Mouse (Mus musculus): ENCODE data around the gene Txk. TPM values are rescaled to one million over a fixed set of nuclear protein-coding genes. Genes with fewer than 3 reads are reported as not detected.
A peak's percentile ranks its signal among the peaks of the same experiment; 100 is the strongest.

Gene Txk
- polyA plus RNA-seq, 1 experiment: 0.07 TPM

GRCm38 (mm10) chr5:72776127-72776526 is 23.6 kb upstream of the Txk start:
- no peak for DNase-seq (ENCODE audit: low read depth)
- TF ChIP-seq POLR2A (IDR thresholded peaks at IDR 0.05; ENCODE audit: borderline replicate concordance, extremely low read depth, insufficient read depth, insufficient read length, poor library complexity, severe bottlenecking) (no peak), CTCF (IDR thresholded peaks at IDR 0.05; ENCODE audit: borderline replicate concordance, extremely low read depth, insufficient read depth, insufficient read length) (no peak)

GRCm38 (mm10) chr5:72769841-72770240 is 17.3 kb upstream of the Txk start:
- DNase-seq (ENCODE audit: low read depth): no peak
- TF ChIP-seq CTCF (IDR thresholded peaks at IDR 0.05; ENCODE audit: borderline replicate concordance, extremely low read depth, insufficient read depth, insufficient read length) (no peak), POLR2A (IDR thresholded peaks at IDR 0.05; ENCODE audit: borderline replicate concordance, extremely low read depth, insufficient read depth, insufficient read length, poor library complexity, severe bottlenecking) (no peak)

GRCm38 (mm10) chr5:72763546-72763945 is 11.0 kb upstream of the Txk start:
- TF ChIP-seq CTCF (IDR thresholded peaks at IDR 0.05; ENCODE audit: borderline replicate concordance, extremely low read depth, insufficient read depth, insufficient read length) (no peak), POLR2A (IDR thresholded peaks at IDR 0.05; ENCODE audit: borderline replicate concordance, extremely low read depth, insufficient read depth, insufficient read length, poor library complexity, severe bottlenecking) (no peak)
- no peak for DNase-seq (ENCODE audit: low read depth)

- TF ChIP-seq CTCF (IDR thresholded peaks at IDR 0.05; ENCODE audit: borderline replicate concordance, extremely low read depth, insufficient read depth, insufficient read length) (no peak), POLR2A (IDR thresholded peaks at IDR 0.05; ENCODE audit: borderline replicate concordance, extremely low read depth, insufficient read depth, insufficient read length, poor library complexity, severe bottlenecking) (no peak)
- no peak for DNase-seq (ENCODE audit: low read depth)
These were observed 10.4 kb upstream of the Txk start for GRCm38 (mm10) chr5:72763025-72763424.

- TF ChIP-seq CTCF (IDR thresholded peaks at IDR 0.05; ENCODE audit: borderline replicate concordance, extremely low read depth, insufficient read depth, insufficient read length) (no peak), POLR2A (IDR thresholded peaks at IDR 0.05; ENCODE audit: borderline replicate concordance, extremely low read depth, insufficient read depth, insufficient read length, poor library complexity, severe bottlenecking) (no peak)
- DNase-seq (ENCODE audit: low read depth): peak; percentile 65
These were observed 9.2 kb upstream of the Txk start for GRCm38 (mm10) chr5:72761758-72762157.

GRCm38 (mm10) chr5:72761237-72761636 is 8.7 kb upstream of the Txk start:
- no peak for TF ChIP-seq POLR2A (IDR thresholded peaks at IDR 0.05; ENCODE audit: borderline replicate concordance, extremely low read depth, insufficient read depth, insufficient read length, poor library complexity, severe bottlenecking)
- no peak for TF ChIP-seq CTCF (IDR thresholded peaks at IDR 0.05; ENCODE audit: borderline replicate concordance, extremely low read depth, insufficient read depth, insufficient read length)
- DNase-seq (ENCODE audit: low read depth): peak; percentile 23

- TF ChIP-seq CTCF (IDR thresholded peaks at IDR 0.05; ENCODE audit: borderline replicate concordance, extremely low read depth, insufficient read depth, insufficient read length): no peak
- no peak for TF ChIP-seq POLR2A (IDR thresholded peaks at IDR 0.05; ENCODE audit: borderline replicate concordance, extremely low read depth, insufficient read depth, insufficient read length, poor library complexity, severe bottlenecking)
- DNase-seq (ENCODE audit: low read depth): peak; percentile 56
These were observed 6.6 kb upstream of the Txk start for GRCm38 (mm10) chr5:72758925-72759924.

GRCm38 (mm10) chr5:72757155-72757773 is 4.7 kb upstream of the Txk start:
- peak; percentile 77 for DNase-seq (ENCODE audit: low read depth)
- TF ChIP-seq POLR2A (IDR thresholded peaks at IDR 0.05; ENCODE audit: borderline replicate concordance, extremely low read depth, insufficient read depth, insufficient read length, poor library complexity, severe bottlenecking): no peak
- no peak for TF ChIP-seq CTCF (IDR thresholded peaks at IDR 0.05; ENCODE audit: borderline replicate concordance, extremely low read depth, insufficient read depth, insufficient read length)

- TF ChIP-seq POLR2A (IDR thresholded peaks at IDR 0.05; ENCODE audit: borderline replicate concordance, extremely low read depth, insufficient read depth, insufficient read length, poor library complexity, severe bottlenecking): no peak
- TF ChIP-seq CTCF (IDR thresholded peaks at IDR 0.05; ENCODE audit: borderline replicate concordance, extremely low read depth, insufficient read depth, insufficient read length): no peak
- DNase-seq (ENCODE audit: low read depth): peak; percentile 70
These were observed 3.4 kb upstream of the Txk start for GRCm38 (mm10) chr5:72755941-72756340.

GRCm38 (mm10) chr5:72755035-72755434 is 2.5 kb upstream of the Txk start:
- TF ChIP-seq CTCF (IDR thresholded peaks at IDR 0.05; ENCODE audit: borderline replicate concordance, extremely low read depth, insufficient read depth, insufficient read length) (no peak), POLR2A (IDR thresholded peaks at IDR 0.05; ENCODE audit: borderline replicate concordance, extremely low read depth, insufficient read depth, insufficient read length, poor library complexity, severe bottlenecking) (no peak)

GRCm38 (mm10) chr5:72751056-72751758 is 1.4 kb downstream of the Txk start:
- peak; percentile 57 for DNase-seq (ENCODE audit: low read depth)
- TF ChIP-seq POLR2A (IDR thresholded peaks at IDR 0.05; ENCODE audit: borderline replicate concordance, extremely low read depth, insufficient read depth, insufficient read length, poor library complexity, severe bottlenecking) (no peak), CTCF (IDR thresholded peaks at IDR 0.05; ENCODE audit: borderline replicate concordance, extremely low read depth, insufficient read depth, insufficient read length) (no peak)

More at GRCm38 (mm10) chr5:72755035-72755434, 2.5 kb upstream of the Txk start:
- no peak for DNase-seq (ENCODE audit: low read depth)
